Mouse (Mus musculus): Measurements from ENCODE around the gene Sqstm1.
A peak's percentile ranks its signal among the peaks of the same experiment; 100 is the strongest.

Sqstm1 gene

DNA sequence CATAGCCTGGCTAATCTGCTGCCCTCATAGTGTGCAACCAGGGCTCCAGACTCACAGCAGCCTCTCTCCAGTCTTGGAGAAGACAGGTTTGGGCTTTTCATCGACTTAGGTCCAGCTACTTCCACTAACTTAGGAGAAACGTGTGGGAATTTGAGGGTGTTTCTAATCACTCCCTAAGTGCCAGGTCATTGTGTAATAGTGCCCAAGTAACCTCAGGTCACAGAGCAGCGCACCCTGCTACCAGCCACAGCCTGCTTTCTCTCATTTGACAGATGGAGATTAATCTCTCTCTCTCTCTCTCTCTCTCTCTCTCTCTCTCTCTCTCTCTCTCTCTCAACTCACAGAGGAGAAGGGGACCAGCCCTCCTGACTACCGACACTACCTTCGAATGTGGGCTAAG, 42.3 kb downstream of the Sqstm1 start:
- DNase-seq, result no peak

DNA sequence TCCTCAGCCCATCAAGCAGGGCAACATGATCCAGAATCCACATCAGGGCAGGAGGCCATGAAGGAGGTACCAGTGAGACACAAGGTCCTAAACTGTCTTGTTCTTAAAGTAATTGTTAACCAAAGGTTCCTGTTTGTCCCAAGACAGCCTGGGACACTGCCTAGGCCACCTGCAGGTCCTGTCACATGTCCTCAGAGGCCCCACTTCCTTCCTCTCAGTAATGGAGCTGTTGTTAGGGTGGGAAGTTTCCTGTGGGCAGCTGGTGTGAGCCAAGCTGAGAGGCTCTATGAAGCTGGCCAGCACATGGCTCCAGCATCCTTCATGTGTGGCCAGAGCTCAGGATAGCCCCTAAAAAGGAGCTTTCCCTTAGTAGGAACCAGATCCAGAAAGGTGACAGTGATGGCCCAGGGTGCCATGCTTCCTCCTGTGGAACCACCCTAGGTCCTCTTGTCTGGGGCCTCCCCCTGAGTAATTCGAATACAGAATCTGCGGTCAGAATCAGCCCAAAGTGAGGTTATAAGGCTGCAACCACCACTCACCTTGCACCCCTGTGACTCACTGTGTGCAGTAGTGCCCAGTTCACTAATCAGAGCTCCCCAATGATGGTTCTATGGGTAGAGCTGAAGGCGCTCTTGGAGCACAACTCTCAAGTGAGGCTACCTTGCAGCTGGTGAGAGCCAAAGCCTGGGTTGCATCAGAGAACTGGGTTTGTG, 48.1 kb downstream of the Sqstm1 start:
- DNase-seq, result peak; percentile 96

DNA sequence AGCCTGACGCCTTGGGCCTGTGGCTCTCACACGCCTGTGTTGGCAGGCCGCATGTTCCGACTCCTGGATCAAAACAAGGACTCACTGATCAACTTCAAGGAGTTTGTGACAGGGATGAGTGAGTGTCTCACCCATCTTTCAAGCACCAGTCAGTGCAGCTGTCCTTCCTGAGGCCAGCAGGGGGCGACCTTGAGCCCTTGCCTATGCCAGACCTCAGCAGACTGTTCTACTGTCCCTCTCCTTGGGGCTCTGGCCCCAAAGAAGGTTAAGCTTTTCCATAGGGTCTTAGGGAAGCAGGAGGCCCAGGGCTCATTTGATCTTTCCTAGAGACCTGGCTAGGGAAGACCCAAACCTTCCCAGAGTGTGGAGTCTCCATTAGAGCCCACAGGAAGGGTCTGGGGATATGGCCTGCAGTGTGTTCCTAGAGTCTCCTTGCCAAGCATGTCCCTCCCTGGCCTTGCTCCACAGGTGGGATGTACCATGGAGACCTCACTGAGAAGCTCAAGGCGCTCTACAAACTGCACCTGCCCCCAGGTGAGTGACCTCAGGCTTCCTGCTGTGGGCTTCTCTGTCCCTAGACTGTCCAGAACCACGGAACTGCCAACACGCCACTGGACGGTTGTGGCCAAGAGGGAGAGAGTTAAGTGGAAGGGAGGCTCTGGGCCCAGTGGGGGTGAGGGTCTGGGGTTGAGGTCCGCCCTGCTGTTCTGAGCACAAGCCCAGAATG, 48.9 kb downstream of the Sqstm1 start:
- DNase-seq, result peak; percentile 92

DNA sequence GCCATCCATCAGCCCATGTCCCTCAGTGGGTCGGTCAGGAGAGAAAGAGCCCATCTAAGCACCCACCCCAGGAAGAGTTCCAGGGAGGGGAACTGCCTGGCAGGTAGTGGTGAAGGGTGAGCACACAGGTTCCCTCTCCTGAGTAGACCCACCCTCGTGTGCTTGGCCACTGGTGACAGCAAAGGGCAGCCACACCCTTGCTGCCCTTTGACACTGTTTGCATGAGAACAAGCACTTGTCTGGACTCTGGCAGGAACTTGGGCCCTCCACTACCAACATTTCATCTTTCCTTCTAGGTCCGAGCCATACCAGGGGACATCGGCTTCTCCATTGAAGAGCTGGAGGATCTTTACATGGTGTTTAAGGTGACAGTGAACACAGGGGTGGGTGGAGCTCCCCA, 51.3 kb downstream of the Sqstm1 start:
- DNase-seq, result no peak

DNA sequence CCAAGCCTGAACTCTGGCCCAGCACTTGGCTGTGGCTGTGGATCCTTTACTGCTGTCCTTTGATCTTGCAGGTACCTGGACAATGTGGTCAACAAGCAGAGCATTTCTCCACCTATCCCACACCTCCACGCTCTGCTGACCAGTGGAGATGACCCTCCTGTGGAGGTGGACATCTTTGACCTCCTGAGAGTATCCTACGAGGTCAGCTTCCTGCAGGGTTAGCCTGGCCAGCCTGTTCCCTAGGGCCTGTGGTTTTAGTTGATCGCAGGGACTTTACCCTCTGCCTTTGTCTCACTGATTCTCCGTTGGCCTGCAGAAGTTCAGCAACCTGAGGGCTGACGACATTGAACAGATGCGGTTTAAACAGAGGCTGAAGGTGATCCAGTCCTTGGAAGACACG, 52.3 kb downstream of the Sqstm1 start:
- DNase-seq, result no peak

DNA sequence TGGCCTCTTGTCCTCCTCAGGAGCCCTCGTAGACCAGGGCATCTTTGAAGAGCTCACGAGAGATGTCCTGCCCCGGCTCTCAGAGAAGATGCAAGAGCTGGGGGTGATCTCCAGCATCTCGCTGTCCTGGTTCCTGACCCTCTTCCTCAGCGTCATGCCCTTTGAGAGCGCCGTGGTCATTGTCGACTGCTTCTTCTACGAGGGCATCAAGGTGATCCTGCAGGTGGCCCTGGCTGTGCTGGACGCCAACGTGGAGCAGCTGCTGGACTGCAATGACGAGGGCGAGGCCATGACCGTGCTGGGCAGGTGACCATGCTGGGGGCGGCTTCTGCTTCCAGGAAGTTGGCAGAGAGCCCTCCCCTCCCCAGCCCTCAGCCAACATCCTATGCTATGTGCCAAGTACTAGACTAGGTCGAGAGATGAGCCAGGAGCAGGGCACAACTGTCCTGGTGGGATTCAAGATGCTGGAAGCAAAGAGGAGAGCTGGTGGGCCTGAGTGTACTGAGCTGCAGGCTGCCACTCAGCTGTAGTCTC, 53.8 kb downstream of the Sqstm1 start:
- peak; percentile 92 for DNase-seq

DNA sequence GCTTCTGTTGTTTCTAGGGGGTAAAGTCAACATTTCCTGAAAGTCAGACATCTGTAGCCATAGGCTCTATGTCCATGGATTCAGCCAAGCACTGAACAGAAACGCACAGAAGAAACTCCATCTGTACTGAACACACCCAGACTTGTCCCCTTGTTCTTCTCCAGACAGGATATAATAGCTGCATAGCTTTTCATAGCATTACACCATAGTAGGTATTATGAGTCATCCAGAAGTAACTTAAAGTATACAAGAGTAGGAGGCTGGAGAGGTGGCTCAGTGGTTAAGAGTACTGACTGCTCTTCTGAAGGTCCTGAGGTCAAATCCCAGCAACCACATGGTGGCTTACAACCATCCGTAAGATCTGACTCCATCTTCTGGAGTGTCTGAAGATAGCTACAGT, 54.8 kb downstream of the Sqstm1 start:
- DNase-seq, result no peak

DNA sequence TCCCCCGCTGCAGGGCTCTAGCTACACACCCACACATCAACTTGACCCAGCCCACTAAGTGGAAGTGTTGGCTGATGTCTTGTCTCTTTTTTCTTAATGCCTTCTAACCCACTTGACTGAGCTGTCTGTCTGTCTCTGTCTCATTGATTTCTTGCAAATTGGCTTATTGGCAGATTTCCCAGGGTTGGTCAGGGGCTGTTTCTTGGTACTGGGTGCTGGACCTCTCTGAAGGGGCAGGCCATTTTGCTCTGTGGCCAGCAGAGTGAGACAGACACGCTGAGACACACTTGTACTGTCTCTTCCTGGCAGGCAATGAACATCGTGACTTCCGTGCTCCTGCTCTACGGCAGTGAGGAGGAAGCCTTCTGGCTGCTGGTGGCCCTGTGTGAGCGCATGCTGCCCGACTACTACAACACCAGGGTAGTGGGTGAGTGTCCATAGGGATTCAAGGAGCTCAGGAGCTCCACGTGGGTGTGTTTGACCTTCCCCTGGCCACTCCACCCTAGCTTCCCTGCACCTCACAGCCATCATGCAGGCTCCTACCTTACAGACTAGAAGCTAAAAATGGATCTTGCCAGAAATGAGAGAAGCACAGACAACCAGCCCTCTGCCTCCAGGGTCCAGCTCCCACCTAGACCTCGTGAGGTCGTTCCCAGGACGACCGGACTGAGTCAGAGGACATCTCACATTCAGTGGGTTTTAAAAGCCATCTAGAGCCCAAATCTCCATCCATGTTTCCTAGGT, 55.7 kb downstream of the Sqstm1 start:
- DNase-seq, result peak; percentile 91

DNA sequence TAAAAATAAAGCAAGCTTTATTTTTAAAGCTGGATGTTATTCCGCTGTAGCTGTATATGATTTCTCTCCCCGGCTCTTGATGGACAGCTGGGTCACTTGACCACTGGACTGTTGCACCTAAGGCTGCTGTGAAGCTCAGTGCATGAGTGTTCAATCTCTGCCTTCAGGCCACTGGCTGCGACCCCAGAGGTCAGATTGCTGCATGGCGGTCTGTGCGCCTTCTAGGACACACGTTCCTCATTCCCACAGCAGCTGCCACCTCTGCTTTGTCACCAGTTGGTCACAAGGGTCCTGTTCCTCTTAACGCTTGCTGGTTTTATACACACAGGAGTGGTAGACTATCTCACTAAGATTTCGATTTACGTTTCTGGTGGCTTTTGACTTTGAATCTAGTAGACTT, 56.5 kb downstream of the Sqstm1 start:
- DNase-seq, result peak; percentile 92

DNA sequence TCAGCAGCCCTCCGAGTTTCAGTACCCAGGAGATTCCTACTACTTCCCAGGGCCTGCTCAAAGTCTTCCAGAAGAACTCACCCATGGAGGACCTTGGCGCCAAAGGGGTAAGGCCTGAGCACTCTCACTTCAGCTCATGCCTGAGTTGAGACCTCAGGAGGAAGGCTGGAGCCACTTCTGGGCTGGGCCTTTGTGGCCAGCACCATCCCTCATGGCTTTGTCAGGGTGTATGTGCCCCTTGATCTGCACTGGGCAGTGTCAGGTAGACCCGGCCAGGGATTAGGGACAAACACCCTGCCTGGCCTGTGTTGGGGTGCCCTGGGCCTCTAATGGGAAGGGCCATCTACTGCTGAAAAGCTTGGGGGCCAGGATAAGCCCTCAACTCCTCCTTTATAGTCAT, 59.3 kb downstream of the Sqstm1 start:
- DNase-seq, result peak; percentile 90

DNA sequence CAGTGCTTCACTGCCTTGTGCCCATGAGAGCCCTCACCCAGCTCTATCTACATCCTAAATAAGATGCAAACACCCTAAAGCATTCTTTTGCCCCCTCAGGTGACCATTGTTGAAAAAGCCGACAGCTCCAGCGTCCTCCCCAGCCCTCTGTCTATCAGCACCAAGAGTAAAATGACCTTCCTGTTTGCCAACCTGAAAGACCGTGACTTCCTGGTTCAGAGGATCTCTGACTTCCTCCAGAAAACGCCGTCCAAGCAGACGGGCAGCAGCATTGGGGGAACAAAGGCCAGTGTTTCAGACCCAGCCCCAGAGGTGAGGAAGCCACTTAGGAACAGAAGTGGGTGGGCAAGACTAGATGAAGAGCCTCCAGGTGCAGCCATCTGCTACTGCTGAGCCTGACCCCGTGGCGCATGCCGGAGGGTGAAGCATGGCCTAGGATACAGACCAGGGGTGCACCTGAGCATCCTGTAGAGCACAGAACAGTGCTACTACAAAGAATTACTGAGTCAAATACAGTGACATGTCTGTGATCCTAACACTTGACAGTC, 61.0 kb downstream of the Sqstm1 start:
- peak; percentile 92 for DNase-seq
